Mouse (Mus musculus) inflammation-experienced regulatory T-cells, adult 16 weeks (primary cell): Measurements from ENCODE around the gene Vmn1r61. TPM values are rescaled to one million over a fixed set of nuclear protein-coding genes. Genes with fewer than 3 reads are reported as not detected.

Source experiments
- polyA plus RNA-seq: library from polyadenylated mRNA; unstranded; fragments of 100-300 nt; shearing (Covaris generic); gene quantifications from one replicate; pipeline ENCODE4 v1.2.1, GENCODE M21; 2017

Vmn1r61 gene
- polyA plus RNA-seq, result 0.06 TPM

GRCm38 (mm10) chr7:5613195-5613594 is at the start of gene Vmn1r61:
Vmn1r61 (minus strand) TSS chr7:5613295.

Other genes with a start within 250 kb of the Vmn1r61 start
- not detected for gene Vmn1r58, start 199.9 kb downstream of the Vmn1r61 start, polyA plus RNA-seq
- gene Vmn1r59, start 156.5 kb downstream of the Vmn1r61 start, polyA plus RNA-seq, result not detected
- not detected for gene Vmn2r28, start 119.3 kb downstream of the Vmn1r61 start, polyA plus RNA-seq
- not detected for gene Vmn1r60, start 66.0 kb downstream of the Vmn1r61 start, polyA plus RNA-seq
- gene Vmn1r62, start 60.3 kb upstream of the Vmn1r61 start, polyA plus RNA-seq, result not detected
- not detected for gene Vmn1r63, start 192.2 kb upstream of the Vmn1r61 start, polyA plus RNA-seq